8 mouse cellular contexts compared by ENCODE assay signal in genomic region chr6:146530769-146531168, GRCm38 (mm10). TPM values are rescaled to one million over a fixed set of nuclear protein-coding genes. Genes with fewer than 3 reads are reported as not detected.
DNase-seq lines count a peak whose midpoint lies in the region; ATAC-seq and TF ChIP-seq lines count a peak whose summit lies in the region.

No protein-coding gene starts in this region.

- ATAC-seq in embryonic facial prominence, embryonic 14.5 days (ENCODE audit: low read depth) = no peak
- peak; percentile 84 for ATAC-seq in lung, embryonic 14.5 days (ENCODE audit: insufficient read depth)
- ATAC-seq in monocyte, adult 5-6 weeks (replicated peaks; ENCODE audit: insufficient number of reproducible peaks, low FRiP score, low TSS enrichment, poor library complexity, severe bottlenecking) = no peak
- ATAC-seq in hindbrain, postnatal 0 days = no peak

- H3K36me3 ChIP-seq in embryonic facial prominence, embryonic 14.5 days (ENCODE audit: control insufficient read depth, insufficient read depth, low read length) = no peaks in the 10 kb centered on the region
- no peaks in the 10 kb centered on the region for H3K36me3 ChIP-seq in lung, embryonic 14.5 days (ENCODE audit: insufficient read depth)
- no peaks in the 10 kb centered on the region for H3K36me3 ChIP-seq in hindbrain, postnatal 0 days (ENCODE audit: insufficient read depth, low read length)

- DNase-seq in 416B (ENCODE audit: low read depth) = peak; percentile 51
- DNase-seq in embryonic facial prominence, embryonic 14.5 days (ENCODE audit: low spot score) = peak; percentile 15
- DNase-seq in kidney, adult 11 months = peak; percentile 56
- peak; percentile 78 for DNase-seq in lung, embryonic 14.5 days
- DNase-seq in thymus, postnatal 4 days = no peak
- DNase-seq in hindbrain, postnatal 0 days (ENCODE audit: low spot score) = no peak
- DNase-seq in adrenal gland, adult 18-20 months (ENCODE audit: low spot score in 2 of 2) = no peak

- H3K9me3 ChIP-seq in embryonic facial prominence, embryonic 14.5 days (ENCODE audit: control insufficient read depth, low read length) = no peaks in the 10 kb centered on the region
- H3K9me3 ChIP-seq in lung, embryonic 14.5 days (ENCODE audit: low read depth, low read length) = no peaks in the 10 kb centered on the region
- no peaks in the 10 kb centered on the region for H3K9me3 ChIP-seq in hindbrain, postnatal 0 days (ENCODE audit: low read length)

- no peak overlapping the region for H3K9ac ChIP-seq in embryonic facial prominence, embryonic 14.5 days (ENCODE audit: low read depth, low read length)
- H3K9ac ChIP-seq in lung, embryonic 14.5 days = no peak overlapping the region
- no peak overlapping the region for H3K9ac ChIP-seq in hindbrain, postnatal 0 days (replicated peaks; ENCODE audit: low read length)

- H3K27ac ChIP-seq in embryonic facial prominence, embryonic 14.5 days (replicated peaks; ENCODE audit: low read depth, low read length) = no peak overlapping the region
- peak overlapping the region; percentile 60 for H3K27ac ChIP-seq in lung, embryonic 14.5 days (ENCODE audit: low read depth)
- H3K27ac ChIP-seq in hindbrain, postnatal 0 days = no peak overlapping the region

- no peaks in the 10 kb centered on the region for H3K27me3 ChIP-seq in embryonic facial prominence, embryonic 14.5 days (replicated peaks; ENCODE audit: control insufficient read depth, insufficient read depth, low read length)
- H3K27me3 ChIP-seq in lung, embryonic 14.5 days (ENCODE audit: insufficient read depth, low read length) = no peaks in the 10 kb centered on the region
- H3K27me3 ChIP-seq in hindbrain, postnatal 0 days (ENCODE audit: insufficient read depth, low read length) = no peaks in the 10 kb centered on the region

- no peak overlapping the region for H3K4me2 ChIP-seq in embryonic facial prominence, embryonic 14.5 days (ENCODE audit: low read depth, low read length)
- no peak overlapping the region for H3K4me2 ChIP-seq in lung, embryonic 14.5 days
- H3K4me2 ChIP-seq in hindbrain, postnatal 0 days (ENCODE audit: low read depth, low read length) = no peak overlapping the region

- TF ChIP-seq CTCF in lung, embryonic 14.5 days (IDR thresholded peaks at IDR 0.05; ENCODE audit: low read depth) = no peak
- no peak for TF ChIP-seq CTCF in hindbrain, postnatal 0 days (IDR thresholded peaks at IDR 0.05; ENCODE audit: low read depth)

- no peaks in the 10 kb centered on the region for H3K4me1 ChIP-seq in embryonic facial prominence, embryonic 14.5 days (ENCODE audit: control insufficient read depth, insufficient read depth, low read length)
- H3K4me1 ChIP-seq in lung, embryonic 14.5 days (ENCODE audit: insufficient read depth) = no peaks in the 10 kb centered on the region
- H3K4me1 ChIP-seq in hindbrain, postnatal 0 days (ENCODE audit: insufficient read depth, low read length) = no peaks in the 10 kb centered on the region

- H3K4me3 ChIP-seq in embryonic facial prominence, embryonic 14.5 days (ENCODE audit: low read depth, low read length) = no peak overlapping the region
- no peak overlapping the region for H3K4me3 ChIP-seq in lung, embryonic 14.5 days (ENCODE audit: low read depth, low read length)
- H3K4me3 ChIP-seq in hindbrain, postnatal 0 days (ENCODE audit: low read length) = no peak overlapping the region

- WGBS in embryonic facial prominence, embryonic 14.5 days = 63% methylated on average over 5 of the region's 5 CpGs
- 34% methylated on average over 5 of the region's 5 CpGs for WGBS in lung, embryonic 14.5 days
- 72% methylated on average over 5 of the region's 5 CpGs for WGBS in hindbrain, postnatal 0 days

RNA-seq across cellular contexts. Expression of gene Itpr2, which starts 28.7 kb away (rescaled TPM):
- 8.9 and 13.4 TPM in 2 replicates for polyA plus RNA-seq in embryonic facial prominence, embryonic 14.5 days (2014; fragmentation: Nextera tagmentation; extraction: Ambion mirVana)
- 12.8 and 13.1 TPM in 2 replicates for polyA plus RNA-seq in lung, embryonic 14.5 days (2014; fragmentation: Nextera tagmentation; extraction: Ambion mirVana)
- 40.7 to 122 TPM (median 45.7 TPM) in 3 replicates for total RNA-seq in monocyte, adult 5-6 weeks (2017)
- total RNA-seq in hindbrain, postnatal 0 days (2014; rRNA removed) = 15.7 and 22.9 TPM in 2 replicates
- polyA plus RNA-seq in hindbrain, postnatal 0 days (2015; fragmentation: Nextera tagmentation; extraction: Ambion mirVana) = 15.3 and 15.7 TPM in 2 replicates
- 10 to 100 TPM; 39.6 to 41.7 TPM for total RNA-seq in adrenal gland, adult 18-20 months (2021)

RNA-seq across cellular contexts. Expression of gene Fgfr1op2, which starts 46.2 kb away (rescaled TPM):
- polyA plus RNA-seq in embryonic facial prominence, embryonic 14.5 days (2014; fragmentation: Nextera tagmentation; extraction: Ambion mirVana) = 91.6 and 94.2 TPM in 2 replicates
- 108 and 110 TPM in 2 replicates for polyA plus RNA-seq in lung, embryonic 14.5 days (2014; fragmentation: Nextera tagmentation; extraction: Ambion mirVana)
- 234 to 259 TPM (median 240 TPM) in 3 replicates for total RNA-seq in monocyte, adult 5-6 weeks (2017)
- 21.6 and 22.3 TPM in 2 replicates for total RNA-seq in hindbrain, postnatal 0 days (2014; rRNA removed)
- polyA plus RNA-seq in hindbrain, postnatal 0 days (2015; fragmentation: Nextera tagmentation; extraction: Ambion mirVana) = 45.9 and 51.5 TPM in 2 replicates
- 100 to 1,000 TPM in 1 of 2 experiments, 10 to 100 TPM in 1; 91.3 to 103 TPM for total RNA-seq in adrenal gland, adult 18-20 months (2021)

RNA-seq across cellular contexts. Expression of gene Ints13, which starts 46.9 kb away (rescaled TPM):
- 46.4 and 50.9 TPM in 2 replicates for polyA plus RNA-seq in embryonic facial prominence, embryonic 14.5 days (2014; fragmentation: Nextera tagmentation; extraction: Ambion mirVana)
- 62.7 and 70.2 TPM in 2 replicates for polyA plus RNA-seq in lung, embryonic 14.5 days (2014; fragmentation: Nextera tagmentation; extraction: Ambion mirVana)
- total RNA-seq in monocyte, adult 5-6 weeks (2017) = 76.1 to 116 TPM (median 113 TPM) in 3 replicates
- 19.3 and 24.6 TPM in 2 replicates for total RNA-seq in hindbrain, postnatal 0 days (2014; rRNA removed)
- polyA plus RNA-seq in hindbrain, postnatal 0 days (2015; fragmentation: Nextera tagmentation; extraction: Ambion mirVana) = 25.7 and 26.4 TPM in 2 replicates
- total RNA-seq in adrenal gland, adult 18-20 months (2021) = 10 to 100 TPM; 35.7 to 36.0 TPM

Comparison
In these comparisons a context has a peak if more than half of its experiments do, and no peak if none do; other contexts are left out.
1. DNase-seq: peak in 416B (single experiment), embryonic facial prominence, embryonic 14.5 days (single experiment), kidney, adult 11 months (single experiment) and lung, embryonic 14.5 days (single experiment); none in thymus, postnatal 4 days (single experiment), hindbrain, postnatal 0 days (single experiment) and adrenal gland, adult 18-20 months (0 of 2).